Mouse (Mus musculus) T-cell, adult 2 months (primary cell): ENCODE results near the gene Ccdc85c.

ENCODE experiments used
- DNase-seq: peaks from one replicate; pipeline ENCODE4 v3.0.0; 2022; ENCODE audit warnings: low spot score

Ccdc85c gene

GRCm38 (mm10) chr12:108239441-108239840 is 35.8 kb downstream of the Ccdc85c start:
- no peak for DNase-seq

- no peak for DNase-seq
Observed at GRCm38 (mm10) chr12:108238395-108239035, 36.7 kb downstream of the Ccdc85c start.

GRCm38 (mm10) chr12:108237300-108238006 is 37.8 kb downstream of the Ccdc85c start:
- no peak for DNase-seq

GRCm38 (mm10) chr12:108235976-108236555 is 39.2 kb downstream of the Ccdc85c start:
- DNase-seq, result no peak

GRCm38 (mm10) chr12:108234832-108235602 is 40.2 kb downstream of the Ccdc85c start:
- DNase-seq, result no peak

GRCm38 (mm10) chr12:108233736-108234135 is 41.5 kb downstream of the Ccdc85c start:
- no peak for DNase-seq

- no peak for DNase-seq
Observed at GRCm38 (mm10) chr12:108231901-108232300, 43.3 kb downstream of the Ccdc85c start.

- peak; percentile 10 for DNase-seq
Observed at GRCm38 (mm10) chr12:108230821-108231794, 44.1 kb downstream of the Ccdc85c start.

GRCm38 (mm10) chr12:108230077-108230476 is 45.1 kb downstream of the Ccdc85c start:
- no peak for DNase-seq

GRCm38 (mm10) chr12:108227527-108227926 is 47.7 kb downstream of the Ccdc85c start:
- DNase-seq, result no peak

GRCm38 (mm10) chr12:108226941-108227340 is 48.3 kb downstream of the Ccdc85c start:
- DNase-seq, result no peak

GRCm38 (mm10) chr12:108226216-108226615 is 49.0 kb downstream of the Ccdc85c start:
- no peak for DNase-seq

- DNase-seq, result no peak
Observed at GRCm38 (mm10) chr12:108225781-108226180, 49.4 kb downstream of the Ccdc85c start.

- DNase-seq, result no peak
Observed at GRCm38 (mm10) chr12:108223357-108223756, 51.9 kb downstream of the Ccdc85c start.

- no peak for DNase-seq
Observed at GRCm38 (mm10) chr12:108221712-108222111, 53.5 kb downstream of the Ccdc85c start.

GRCm38 (mm10) chr12:108221206-108221605 is 54.0 kb downstream of the Ccdc85c start:
- DNase-seq, result no peak

GRCm38 (mm10) chr12:108220621-108221020 is 54.6 kb downstream of the Ccdc85c start:
- DNase-seq, result no peak

- no peak for DNase-seq
Observed at GRCm38 (mm10) chr12:108219825-108220616, 55.2 kb downstream of the Ccdc85c start.

- DNase-seq, result no peak
Observed at GRCm38 (mm10) chr12:108219163-108219562, 56.1 kb downstream of the Ccdc85c start.

- DNase-seq, result no peak
Observed at GRCm38 (mm10) chr12:108217572-108217971, 57.7 kb downstream of the Ccdc85c start.
